Mouse (Mus musculus) layer of hippocampus, adult 18-20 months (tissue): ENCODE data around the gene Grhl3. TPM values are rescaled to one million over a fixed set of nuclear protein-coding genes. Genes with fewer than 3 reads are reported as not detected.
"Not testable (repeated sequence)": the region's sequence is repeated elsewhere in the genome, so short reads cannot be mapped to it uniquely, and the experiment has no call there.

ENCODE experiments used
- DNase-seq, 2 experiments: peaks; one replicate each; pipeline ENCODE4 v3.0.0; 2022; ENCODE audit warnings: low spot score in 2 of 2
- long read RNA-seq: library from polyadenylated mRNA; stranded (forward); transcript quantifications from one replicate; pipeline ENCODE4 v2.0.0, GENCODE M21; 2021
- total RNA-seq, 2 experiments: library from RNA; stranded (reverse); gene quantifications; 2 replicates each; pipeline ENCODE4 v1.2.3; 2021

Grhl3 gene
- under 1 TPM; 0.48 to 0.79 TPM for total RNA-seq
- long read RNA-seq, partial matches to known transcripts, result 0 of 1 reads
- long read RNA-seq, other reads (novel, unspliced or antisense), result 1 of 1 reads

GRCm38 (mm10) chr4:135573251-135573808, at the start of gene Grhl3:
Gene Grhl3 (minus strand): TSS chr4:135573630.
- peak in 1 of 2 experiments; percentile 11 for DNase-seq

GRCm38 (mm10) chr4:135622290-135622689, 48.9 kb upstream of the Grhl3 start:
- peak; percentile 8 to 35 for DNase-seq

- no peak for DNase-seq
Measured at GRCm38 (mm10) chr4:135620461-135620860, 47.0 kb upstream of the Grhl3 start.

- no peak for DNase-seq
Measured at GRCm38 (mm10) chr4:135617783-135618470, 44.5 kb upstream of the Grhl3 start.

- DNase-seq, result no peak
Measured at GRCm38 (mm10) chr4:135617038-135617437, 43.6 kb upstream of the Grhl3 start.

- not testable (repeated sequence) for DNase-seq
Measured at GRCm38 (mm10) chr4:135615307-135615706, 41.9 kb upstream of the Grhl3 start.

GRCm38 (mm10) chr4:135609986-135610385, 36.6 kb upstream of the Grhl3 start:
- DNase-seq, result no peak

GRCm38 (mm10) chr4:135607979-135608885, 34.8 kb upstream of the Grhl3 start:
- DNase-seq, result no peak

GRCm38 (mm10) chr4:135606271-135606670, 32.8 kb upstream of the Grhl3 start:
- no peak for DNase-seq

- DNase-seq, result no peak
Measured at GRCm38 (mm10) chr4:135601530-135601929, 28.1 kb upstream of the Grhl3 start.

GRCm38 (mm10) chr4:135599497-135600182, 26.2 kb upstream of the Grhl3 start:
- DNase-seq, result no peak

GRCm38 (mm10) chr4:135598998-135599397, 25.6 kb upstream of the Grhl3 start:
- no peak for DNase-seq

- no peak for DNase-seq
Measured at GRCm38 (mm10) chr4:135597571-135597970, 24.1 kb upstream of the Grhl3 start.

GRCm38 (mm10) chr4:135595943-135596342, 22.5 kb upstream of the Grhl3 start:
- DNase-seq, result no peak

GRCm38 (mm10) chr4:135591610-135592304, 18.3 kb upstream of the Grhl3 start:
- DNase-seq, result no peak

GRCm38 (mm10) chr4:135591086-135591485, 17.7 kb upstream of the Grhl3 start:
- DNase-seq, result no peak

- DNase-seq, result no peak
Measured at GRCm38 (mm10) chr4:135584838-135585237, 11.4 kb upstream of the Grhl3 start.

- no peak for DNase-seq
Measured at GRCm38 (mm10) chr4:135581222-135581910, 7.9 kb upstream of the Grhl3 start.

GRCm38 (mm10) chr4:135579695-135580094, 6.3 kb upstream of the Grhl3 start:
- DNase-seq, result no peak

- no peak for DNase-seq
Measured at GRCm38 (mm10) chr4:135578490-135578889, 5.1 kb upstream of the Grhl3 start.
